Mouse (Mus musculus) retina, embryonic 14.5 days (tissue): ENCODE results near the gene Hpn.

ENCODE experiments used
- DNase-seq: peaks from one replicate; pipeline ENCODE4 v3.0.0-alpha.2; 2015; ENCODE audit warnings: low spot score

Hpn gene

GRCm38 (mm10) chr7:31110861-31111385 lies 4.2 kb downstream of the Hpn start:
- no peak for DNase-seq

- DNase-seq, result no peak
Measured at GRCm38 (mm10) chr7:31109796-31110195, 5.3 kb downstream of the Hpn start.

- no peak for DNase-seq
Measured at GRCm38 (mm10) chr7:31109091-31109490, 6.0 kb downstream of the Hpn start.

GRCm38 (mm10) chr7:31107781-31108180 lies 7.3 kb downstream of the Hpn start:
- DNase-seq, result no peak

- DNase-seq, result no peak
Measured at GRCm38 (mm10) chr7:31106166-31106565, 8.9 kb downstream of the Hpn start.

GRCm38 (mm10) chr7:31105061-31105768 lies 9.9 kb downstream of the Hpn start:
- DNase-seq, result peak; percentile 63

GRCm38 (mm10) chr7:31100786-31101185 lies 14.3 kb downstream of the Hpn start:
- DNase-seq, result no peak

GRCm38 (mm10) chr7:31099612-31099982 lies 15.5 kb downstream of the Hpn start:
- DNase-seq, result peak; percentile 21

GRCm38 (mm10) chr7:31098697-31099611 lies 16.1 kb downstream of the Hpn start:
- no peak for DNase-seq

- DNase-seq, result peak; percentile 94
Measured at GRCm38 (mm10) chr7:31097583-31098248, 17.4 kb downstream of the Hpn start.

GRCm38 (mm10) chr7:31096892-31097564 lies 18.1 kb downstream of the Hpn start:
- no peak for DNase-seq

- DNase-seq, result no peak
Measured at GRCm38 (mm10) chr7:31094774-31095501, 20.2 kb downstream of the Hpn start.

GRCm38 (mm10) chr7:31089721-31090120 lies 25.4 kb downstream of the Hpn start:
- DNase-seq, result no peak

GRCm38 (mm10) chr7:31088206-31088605 lies 26.9 kb downstream of the Hpn start:
- no peak for DNase-seq

- DNase-seq, result no peak
Measured at GRCm38 (mm10) chr7:31087262-31087661, 27.8 kb downstream of the Hpn start.

GRCm38 (mm10) chr7:31086175-31086755 lies 28.8 kb downstream of the Hpn start:
- no peak for DNase-seq

- DNase-seq, result no peak
Measured at GRCm38 (mm10) chr7:31085171-31085570, 29.9 kb downstream of the Hpn start.

- DNase-seq, result no peak
Measured at GRCm38 (mm10) chr7:31084140-31084539, 30.9 kb downstream of the Hpn start.

- no peak for DNase-seq
Measured at GRCm38 (mm10) chr7:31082831-31083588, 32.1 kb downstream of the Hpn start.

GRCm38 (mm10) chr7:31082106-31082505 lies 33.0 kb downstream of the Hpn start:
- DNase-seq, result no peak
